Mouse (Mus musculus): ENCODE measurements around the gene Spata21. TPM values are rescaled to one million over a fixed set of nuclear protein-coding genes. Genes with fewer than 3 reads are reported as not detected.
"Not testable (repeated sequence)": the region's sequence is repeated elsewhere in the genome, so short reads cannot be mapped to it uniquely, and the experiment has no call there.

The Spata21 gene
- polyA plus RNA-seq, 1 experiment from 2014 or later: 0.55 TPM

DNA sequence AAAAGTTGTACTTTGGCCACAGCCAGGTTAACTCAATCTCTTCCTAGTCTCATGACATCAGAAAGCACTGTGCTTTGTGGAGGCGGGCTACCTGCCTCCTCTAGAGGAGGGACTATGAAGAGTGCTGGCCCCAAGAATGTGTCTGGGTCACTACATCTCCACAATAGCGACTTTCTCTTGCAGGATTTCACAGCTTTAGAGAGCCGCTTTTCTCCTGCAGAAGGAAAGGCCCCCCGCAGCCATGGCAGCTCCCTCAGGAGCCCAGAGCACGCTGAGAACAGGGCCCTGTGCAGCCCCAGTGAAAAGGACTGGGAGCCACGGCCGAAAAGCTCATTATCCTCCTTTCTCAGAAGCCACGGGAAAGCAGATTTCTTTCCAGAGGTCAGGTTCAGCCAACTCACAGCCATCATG lies 45.9 kb downstream of the Spata21 start:
- H3K9me3 ChIP-seq (replicated peaks; ENCODE audit: low read length): no peaks in the 10 kb centered on the region
- no peaks in the 10 kb centered on the region for H3K27me3 ChIP-seq (ENCODE audit: insufficient read depth, low read length)
- H3K4me2 ChIP-seq (ENCODE audit: low read length): no peak overlapping the region
- no peak overlapping the region for H3K4me3 ChIP-seq (replicated peaks; ENCODE audit: low read depth, low read length)
- peaks cover 58% of the 10 kb centered on the region for H3K4me1 ChIP-seq (replicated peaks; ENCODE audit: insufficient read depth, low read length)
- DNase-seq (ENCODE audit: low spot score) (peak; percentile 43), ATAC-seq (replicated peaks; ENCODE audit: low FRiP score, low read depth) (no peak)
- no peaks in the 10 kb centered on the region for H3K36me3 ChIP-seq (ENCODE audit: insufficient read depth, low read length)
- H3K9ac ChIP-seq (ENCODE audit: low read depth, low read length): no peak overlapping the region
- TF ChIP-seq CTCF (IDR thresholded peaks at IDR 0.05; ENCODE audit: low read depth): no peak
- 50% methylated on average over 8 of the region's 8 CpGs for WGBS
- peak overlapping the region; percentile 76 for H3K27ac ChIP-seq

DNA sequence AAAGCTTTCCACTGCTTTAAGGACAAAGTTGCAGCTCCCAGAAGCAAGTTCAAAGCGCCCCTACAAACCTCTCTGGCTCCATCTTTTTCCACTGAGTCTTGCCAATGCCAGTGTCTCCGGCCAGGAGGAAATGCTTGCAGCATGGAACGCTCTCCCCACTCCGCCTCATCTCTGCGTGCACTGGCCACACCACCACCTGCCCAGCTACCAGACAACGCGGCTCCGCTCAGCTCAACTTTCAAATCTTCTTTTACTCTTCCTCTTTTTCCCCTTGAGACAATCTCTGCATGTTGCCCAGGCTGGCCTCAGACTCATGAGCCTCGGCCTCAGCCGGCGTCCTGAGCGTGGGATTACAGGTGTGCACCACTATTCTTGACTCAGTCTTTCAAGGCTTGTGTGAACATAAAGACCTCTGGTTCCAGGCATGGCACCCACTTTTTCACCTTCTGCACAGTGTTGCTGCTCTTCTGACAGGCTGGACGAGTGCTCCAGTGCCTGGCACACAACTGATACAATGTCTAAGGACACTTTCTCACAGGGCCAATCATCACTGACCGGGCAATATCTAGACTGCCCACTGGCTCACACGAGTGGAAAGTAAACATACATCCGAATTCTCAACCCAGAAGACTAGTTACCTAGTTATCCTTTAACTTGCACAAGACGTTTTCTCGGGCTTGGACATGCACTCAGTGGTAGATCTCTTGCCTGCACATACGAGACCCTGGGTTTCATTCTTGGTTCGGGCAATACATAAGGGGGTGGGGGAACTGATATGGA lies 46.8 kb downstream of the Spata21 start:
- Histone ChIP-seq H3K4me2 (ENCODE audit: low read length) (0 out of 2 replicates have a peak overlapping the region, but pooled peaks have one; percentile 8), H3K36me3 (ENCODE audit: insufficient read depth, low read length) (no peaks in the 10 kb centered on the region), H3K27ac (peak overlapping the region; percentile 76; the same call in 1 of the 2 replicates), H3K27me3 (ENCODE audit: insufficient read depth, low read length) (no peaks in the 10 kb centered on the region), H3K9me3 (replicated peaks; ENCODE audit: low read length) (no peaks in the 10 kb centered on the region), H3K4me1 (replicated peaks; ENCODE audit: insufficient read depth, low read length) (peaks cover 55% of the 10 kb centered on the region), H3K4me3 (replicated peaks; ENCODE audit: low read depth, low read length) (no peak overlapping the region), H3K9ac (ENCODE audit: low read depth, low read length) (no peak overlapping the region)
- TF ChIP-seq CTCF (IDR thresholded peaks at IDR 0.05; ENCODE audit: low read depth): no peak
- ATAC-seq (replicated peaks; ENCODE audit: low FRiP score, low read depth) (no peak), DNase-seq (ENCODE audit: low spot score) (no peak)
- 68% methylated on average over 20 of the region's 20 CpGs for WGBS

DNA sequence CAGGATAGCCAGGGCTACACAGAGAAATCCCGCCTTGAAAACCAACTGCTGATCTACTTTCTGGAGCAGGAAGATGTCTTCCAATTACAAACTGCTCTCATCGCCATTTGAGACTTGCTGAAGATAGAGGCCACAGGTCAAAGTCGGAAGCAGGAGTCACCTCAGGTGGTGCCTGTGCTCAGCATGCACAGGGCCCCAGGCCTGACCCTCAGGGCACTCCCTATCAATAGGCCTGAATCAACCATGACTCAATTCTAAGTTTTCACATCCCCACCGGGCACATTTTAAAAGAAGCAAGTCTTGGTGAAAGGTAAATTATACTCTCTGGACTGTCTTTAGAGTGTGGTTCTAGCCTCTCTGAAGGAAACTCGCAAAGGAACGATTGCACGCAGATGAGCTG lies 48.0 kb downstream of the Spata21 start:
- no peak for DNase-seq (ENCODE audit: low spot score)
- 75% methylated on average over 7 of the region's 7 CpGs for WGBS
- no peak overlapping the region for H3K27ac ChIP-seq
- H3K27me3 ChIP-seq (ENCODE audit: insufficient read depth, low read length): no peaks in the 10 kb centered on the region
- H3K4me1 ChIP-seq (replicated peaks; ENCODE audit: insufficient read depth, low read length): peaks cover 47% of the 10 kb centered on the region
- TF ChIP-seq CTCF (IDR thresholded peaks at IDR 0.05; ENCODE audit: low read depth): no peak
- no peak overlapping the region for H3K4me3 ChIP-seq (replicated peaks; ENCODE audit: low read depth, low read length)
- H3K36me3 ChIP-seq (ENCODE audit: insufficient read depth, low read length): no peaks in the 10 kb centered on the region
- H3K9me3 ChIP-seq (replicated peaks; ENCODE audit: low read length): no peaks in the 10 kb centered on the region
- no peak overlapping the region for H3K9ac ChIP-seq (ENCODE audit: low read depth, low read length)
- no peak overlapping the region for H3K4me2 ChIP-seq (ENCODE audit: low read length)
- ATAC-seq (replicated peaks; ENCODE audit: low FRiP score, low read depth): no peak

DNA sequence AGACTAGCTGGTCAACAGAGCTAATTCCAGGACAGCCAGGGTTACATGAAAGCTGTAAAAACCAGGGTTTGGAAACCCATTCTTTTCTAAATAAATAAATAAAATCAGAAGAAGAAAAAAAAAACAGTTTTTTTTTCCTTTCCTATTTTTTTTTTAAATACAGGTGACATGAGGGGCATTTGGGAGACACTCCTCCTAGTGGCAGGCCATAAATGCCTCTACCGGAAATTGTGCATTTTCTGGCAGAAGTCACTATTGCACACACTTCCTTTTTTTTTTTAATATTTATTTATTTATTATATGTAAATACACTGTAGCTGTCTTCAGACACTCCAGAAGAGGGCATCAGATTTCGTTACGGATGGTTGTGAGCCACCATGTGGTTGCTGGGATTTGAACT lies 49.6 kb downstream of the Spata21 start:
- peak overlapping the region; percentile 97; the same call in 1 of the 2 replicates for H3K27ac ChIP-seq
- H3K27me3 ChIP-seq (ENCODE audit: insufficient read depth, low read length); ATAC-seq (replicated peaks; ENCODE audit: low FRiP score, low read depth); DNase-seq (ENCODE audit: low spot score); H3K36me3 ChIP-seq (ENCODE audit: insufficient read depth, low read length); H3K9me3 ChIP-seq (replicated peaks; ENCODE audit: low read length); H3K4me3 ChIP-seq (replicated peaks; ENCODE audit: low read depth, low read length); H3K9ac ChIP-seq (ENCODE audit: low read depth, low read length): not testable (repeated sequence)
- H3K4me1 ChIP-seq (replicated peaks; ENCODE audit: insufficient read depth, low read length): peaks cover 37% of the 10 kb centered on the region
- 50% methylated on average over 3 of the region's 3 CpGs for WGBS
- TF ChIP-seq CTCF (IDR thresholded peaks at IDR 0.05; ENCODE audit: low read depth): peak; percentile 39; the same call in 1 of the 2 replicates
- H3K4me2 ChIP-seq (ENCODE audit: low read length): peak overlapping the region; percentile 84; the same call in 1 of the 2 replicates

DNA sequence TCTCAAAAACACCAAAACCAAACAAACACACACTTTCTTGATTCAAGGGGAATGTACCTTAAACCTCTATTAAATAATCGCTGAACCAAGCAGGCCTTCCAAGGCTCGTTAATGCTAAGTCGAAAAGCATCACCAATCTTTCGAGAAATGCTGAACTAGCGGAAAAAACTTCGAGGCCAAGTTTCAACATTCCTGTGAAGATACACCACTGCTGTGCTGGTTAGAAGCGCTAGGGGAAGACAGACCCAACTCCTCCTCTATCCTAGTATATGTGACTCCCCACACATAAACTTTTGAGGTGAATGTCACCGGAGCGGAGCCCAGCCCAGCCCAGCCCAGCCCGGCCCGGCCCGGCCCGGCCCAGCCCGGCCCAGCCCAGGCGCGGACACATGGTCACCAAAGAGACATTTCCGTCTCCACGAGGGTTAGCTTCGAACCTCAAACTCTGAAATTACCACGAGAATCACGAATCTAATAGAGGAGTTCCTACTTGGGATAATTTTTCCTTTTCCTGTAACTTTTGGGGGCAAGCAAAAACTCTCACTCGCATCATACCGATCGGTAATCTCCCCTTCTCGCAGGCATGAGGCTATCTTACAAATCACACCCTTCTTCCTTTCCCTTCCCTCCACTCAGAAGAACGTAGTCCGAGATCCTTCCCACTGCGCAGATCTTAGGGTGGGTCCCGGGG lies 50.4 kb downstream of the Spata21 start:
- H3K9ac ChIP-seq (ENCODE audit: low read depth, low read length): peak overlapping the region; percentile 88
- DNase-seq (ENCODE audit: low spot score) (peak; percentile 86), ATAC-seq (replicated peaks; ENCODE audit: low FRiP score, low read depth) (no peak; the same call in 1 of the 2 replicates)
- no peaks in the 10 kb centered on the region for H3K36me3 ChIP-seq (ENCODE audit: insufficient read depth, low read length)
- TF ChIP-seq CTCF (IDR thresholded peaks at IDR 0.05; ENCODE audit: low read depth): 0 out of 2 replicates have a peak, but pooled peaks have one; percentile 3
- no peaks in the 10 kb centered on the region for H3K27me3 ChIP-seq (ENCODE audit: insufficient read depth, low read length)
- under 1% methylated on average over 28 of the region's 29 CpGs for whole genome bisulfite sequencing
- peak overlapping the region; percentile 97 for H3K27ac ChIP-seq
- peak overlapping the region; percentile 84 for H3K4me2 ChIP-seq (ENCODE audit: low read length)
- peaks cover 30% of the 10 kb centered on the region for H3K4me1 ChIP-seq (replicated peaks; ENCODE audit: insufficient read depth, low read length)
- H3K4me3 ChIP-seq (replicated peaks; ENCODE audit: low read depth, low read length): peak overlapping the region; percentile 94
- no peaks in the 10 kb centered on the region for H3K9me3 ChIP-seq (replicated peaks; ENCODE audit: low read length)

DNA sequence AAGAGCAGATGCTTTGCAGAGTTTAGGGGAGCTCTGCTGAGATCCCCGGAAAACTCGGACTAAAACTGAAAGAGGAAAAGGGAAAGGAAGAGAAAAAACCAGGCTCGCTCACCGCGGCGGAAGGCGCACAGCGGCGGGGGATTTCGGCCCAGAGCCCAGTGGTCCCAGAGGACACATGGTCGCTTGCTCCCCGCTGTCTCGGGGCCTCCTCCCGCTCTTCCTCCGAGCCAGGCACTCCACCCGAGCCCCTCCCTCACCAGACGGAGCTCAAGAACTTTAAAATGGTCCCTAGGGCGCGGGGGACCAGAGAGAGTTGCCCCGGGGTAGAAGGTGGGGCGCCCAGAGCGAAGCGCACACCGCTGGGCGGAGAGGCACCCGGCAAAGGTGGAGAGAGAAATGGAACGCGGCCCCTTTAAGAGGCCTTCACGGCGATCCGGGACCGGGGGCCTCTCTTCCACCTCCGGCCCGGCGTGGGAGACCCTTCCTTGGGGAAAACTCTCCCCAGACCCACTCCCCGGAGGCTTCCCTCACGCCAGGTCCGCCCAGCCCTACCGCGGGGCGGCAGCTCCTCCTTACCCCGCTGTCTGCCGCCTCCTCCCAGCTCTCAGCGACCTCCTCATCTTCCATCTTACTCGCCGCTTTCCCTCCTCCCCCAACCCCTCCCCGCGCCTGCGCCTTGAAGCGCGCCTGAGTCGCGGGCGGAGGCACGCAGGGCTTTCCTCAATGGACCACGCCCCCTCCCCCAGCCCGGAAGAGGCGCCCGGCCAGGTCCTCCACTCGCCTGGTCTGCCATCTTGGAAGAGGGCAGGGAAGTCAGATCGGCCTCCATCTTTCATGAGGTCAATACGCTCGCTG lies 51.2 kb downstream of the Spata21 start, which contains the start of gene Szrd1:
TSS of gene Szrd1 (minus strand) at position 660 of the 855 bp plus-strand sequence.
- no peak for TF ChIP-seq CTCF (IDR thresholded peaks at IDR 0.05; ENCODE audit: low read depth)

DNA sequence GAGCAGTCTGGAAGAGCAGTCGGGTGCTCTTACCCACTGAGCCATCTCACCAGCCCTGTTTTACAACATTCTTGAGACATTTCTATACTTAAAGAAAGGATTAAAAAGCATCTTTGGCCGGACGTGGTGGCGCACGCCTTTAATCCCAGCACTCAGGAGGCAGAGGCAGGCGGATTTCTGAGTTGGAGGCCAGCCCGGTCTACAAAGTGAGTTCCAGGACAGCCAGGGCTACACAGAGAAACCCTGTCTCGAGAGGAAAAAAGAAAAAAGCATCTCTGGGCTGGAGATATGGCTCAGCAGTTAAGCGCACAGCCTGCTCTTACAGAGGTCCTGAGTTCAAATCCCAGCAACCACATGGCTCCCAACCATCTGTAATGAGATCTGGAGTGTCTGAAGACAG lies 52.2 kb downstream of the Spata21 start:
- not testable (repeated sequence) for H3K9ac ChIP-seq (ENCODE audit: low read depth, low read length); H3K36me3 ChIP-seq (ENCODE audit: insufficient read depth, low read length); ATAC-seq (replicated peaks; ENCODE audit: low FRiP score, low read depth); H3K4me2 ChIP-seq (ENCODE audit: low read length); H3K4me3 ChIP-seq (replicated peaks; ENCODE audit: low read depth, low read length); DNase-seq (ENCODE audit: low spot score); H3K27me3 ChIP-seq (ENCODE audit: insufficient read depth, low read length); H3K9me3 ChIP-seq (replicated peaks; ENCODE audit: low read length); H3K27ac ChIP-seq
- WGBS: 91% methylated on average over 9 of the region's 9 CpGs
- H3K4me1 ChIP-seq (replicated peaks; ENCODE audit: insufficient read depth, low read length): peaks cover 17% of the 10 kb centered on the region; the same call in 1 of the 2 replicates

More for the DNA sequence above, 51.2 kb downstream of the Spata21 start, which contains the start of gene Szrd1:
- peak within 1 kb of the TSS; percentile 94 for H3K4me3 ChIP-seq (replicated peaks; ENCODE audit: low read depth, low read length)
- H3K27me3 ChIP-seq (ENCODE audit: insufficient read depth, low read length): no peaks in the 10 kb centered on the region
- peaks cover 24% of the 10 kb centered on the region for H3K4me1 ChIP-seq (replicated peaks; ENCODE audit: insufficient read depth, low read length)
- peak within 1 kb of the TSS; percentile 97 for H3K27ac ChIP-seq
- H3K9me3 ChIP-seq (replicated peaks; ENCODE audit: low read length): no peaks in the 10 kb centered on the region
- DNase-seq (ENCODE audit: low spot score): peak; percentile 99
- peak within 1 kb of the TSS; percentile 88 for H3K9ac ChIP-seq (ENCODE audit: low read depth, low read length)
- H3K4me2 ChIP-seq (ENCODE audit: low read length): peak within 1 kb of the TSS; percentile 84
- ATAC-seq (replicated peaks; ENCODE audit: low FRiP score, low read depth): peak; percentile 92
- H3K36me3 ChIP-seq (ENCODE audit: insufficient read depth, low read length): no peaks in the 10 kb centered on the region
- 0% methylated on average over 63 of the region's 63 CpGs for WGBS
